In genomic region chr10:122983579-122984530, GRCm38 (mm10) we compare ENCODE assay signal across 8 mouse cellular contexts.
DNase-seq lines count a peak whose midpoint lies in the region; ATAC-seq and TF ChIP-seq lines count a peak whose summit lies in the region.

No protein-coding gene starts in this region.

- TF ChIP-seq POLR2A in limb, embryonic 14.5 days (IDR thresholded peaks at IDR 0.05; ENCODE audit: borderline replicate concordance, extremely low read depth, insufficient read depth, insufficient read length) = no peak

- peaks cover 33% of the 10 kb centered on the region for H3K4me1 ChIP-seq in forebrain, embryonic 10.5 days
- peaks cover 23% of the 10 kb centered on the region for H3K4me1 ChIP-seq in limb, embryonic 14.5 days (ENCODE audit: control insufficient read depth, insufficient read depth, low read length)

- ATAC-seq in limb, embryonic 14.5 days (ENCODE audit: low FRiP score, low read depth) = no peak

- WGBS in forebrain, embryonic 10.5 days = 72% methylated on average over 10 of the region's 10 CpGs
- WGBS in limb, embryonic 14.5 days = 21% methylated on average over 10 of the region's 10 CpGs

- H3K27ac ChIP-seq in forebrain, embryonic 10.5 days = peak overlapping the region; percentile 100
- peak overlapping the region; percentile 100 for H3K27ac ChIP-seq in limb, embryonic 14.5 days (replicated peaks; ENCODE audit: low read depth, low read length)

- H3K9ac ChIP-seq in limb, embryonic 14.5 days (ENCODE audit: low read depth, low read length, severe bottlenecking) = peak overlapping the region; percentile 100

- H3K27me3 ChIP-seq in forebrain, embryonic 10.5 days (ENCODE audit: poor library complexity, severe bottlenecking) = no peaks in the 10 kb centered on the region
- H3K27me3 ChIP-seq in limb, embryonic 14.5 days (ENCODE audit: control insufficient read depth, insufficient read depth, low read length) = no peaks in the 10 kb centered on the region

- H3K9me3 ChIP-seq in forebrain, embryonic 10.5 days = peaks cover 19% of the 10 kb centered on the region
- H3K9me3 ChIP-seq in limb, embryonic 14.5 days (ENCODE audit: control insufficient read depth, low read length) = no peaks in the 10 kb centered on the region

- H3K4me3 ChIP-seq in forebrain, embryonic 10.5 days = peak overlapping the region; percentile 89
- peak overlapping the region; percentile 98 for H3K4me3 ChIP-seq in limb, embryonic 14.5 days (replicated peaks; ENCODE audit: low read length)

- H3K36me3 ChIP-seq in forebrain, embryonic 10.5 days (replicated peaks) = peaks cover 48% of the 10 kb centered on the region
- peaks cover 28% of the 10 kb centered on the region for H3K36me3 ChIP-seq in limb, embryonic 14.5 days (ENCODE audit: control insufficient read depth, insufficient read depth, low read length)

- H3K4me2 ChIP-seq in limb, embryonic 14.5 days (replicated peaks; ENCODE audit: low read depth, low read length, severe bottlenecking) = peak overlapping the region; percentile 53

- peak; percentile 23 for DNase-seq in adrenal gland, postnatal 14 days
- DNase-seq in adrenal gland, adult 18-20 months (ENCODE audit: low spot score in 2 of 2) = no peak
- DNase-seq in 3134 (ENCODE audit: extremely low read depth, insufficient read length, low spot score) = peak; percentile 24
- DNase-seq in forebrain, embryonic 10.5 days (ENCODE audit: extremely low spot score, low spot score) = no peak
- peak; percentile 44 for DNase-seq in limb, embryonic 14.5 days (ENCODE audit: low spot score)
- DNase-seq in thymus, postnatal 14 days = no peak
- no peak for DNase-seq in cerebellum, adult 18-20 months
- no peak for DNase-seq in right cerebral cortex, postnatal 25 days

Comparison
In these comparisons a context has a peak if more than half of its experiments do, and no peak if none do; other contexts are left out.
1. DNase-seq: peak in adrenal gland, postnatal 14 days (single experiment), 3134 (single experiment) and limb, embryonic 14.5 days (single experiment); none in adrenal gland, adult 18-20 months (0 of 2), forebrain, embryonic 10.5 days (single experiment), thymus, postnatal 14 days (single experiment), cerebellum, adult 18-20 months (0 of 2) and right cerebral cortex, postnatal 25 days (single experiment).